Mouse (Mus musculus): ENCODE data around the gene Socs1. TPM values are rescaled to one million over a fixed set of nuclear protein-coding genes. Genes with fewer than 3 reads are reported as not detected.
A peak's percentile ranks its signal among the peaks of the same experiment; 100 is the strongest.
"Not testable (repeated sequence)": the region's sequence is repeated elsewhere in the genome, so short reads cannot be mapped to it uniquely, and the experiment has no call there.

Gene Socs1
- polyA plus RNA-seq, 1 experiment from 2014 or later = 3.4 TPM

DNA sequence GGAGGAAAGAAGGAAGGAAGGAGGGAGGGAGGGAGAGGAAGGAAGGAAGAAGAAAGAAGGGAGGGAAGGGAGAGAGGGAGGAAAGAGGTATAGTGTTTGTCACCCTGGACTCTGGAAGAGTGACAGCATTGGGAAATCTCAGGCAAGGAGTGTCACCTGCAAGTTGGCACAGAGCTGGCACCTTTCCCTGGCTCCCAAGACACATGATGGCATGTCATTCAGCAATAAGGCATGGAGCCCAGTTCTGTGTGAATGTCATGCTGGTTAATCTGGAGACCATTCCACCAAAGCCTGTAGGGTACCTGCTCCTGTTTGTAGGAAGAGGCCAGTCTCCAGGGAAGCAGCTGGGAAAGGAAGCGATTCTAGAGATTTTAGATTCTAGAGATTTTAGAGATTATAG is 25.0 kb upstream of the Socs1 start:
- Histone ChIP-seq H3K27ac (no peak overlapping the region), H3K4me1 (replicated peaks) (peaks cover 5% of the 10 kb centered on the region; the same call in 1 of the 2 replicates), H3K36me3 (no peaks in the 10 kb centered on the region), H3K9me3 (no peaks in the 10 kb centered on the region), H3K4me3 (no peak overlapping the region), H3K27me3 (ENCODE audit: insufficient read depth, poor library complexity, severe bottlenecking) (no peaks in the 10 kb centered on the region)
- 95% methylated on average over 1 of the region's 1 CpGs for WGBS
- no peak for DNase-seq (ENCODE audit: low spot score)

DNA sequence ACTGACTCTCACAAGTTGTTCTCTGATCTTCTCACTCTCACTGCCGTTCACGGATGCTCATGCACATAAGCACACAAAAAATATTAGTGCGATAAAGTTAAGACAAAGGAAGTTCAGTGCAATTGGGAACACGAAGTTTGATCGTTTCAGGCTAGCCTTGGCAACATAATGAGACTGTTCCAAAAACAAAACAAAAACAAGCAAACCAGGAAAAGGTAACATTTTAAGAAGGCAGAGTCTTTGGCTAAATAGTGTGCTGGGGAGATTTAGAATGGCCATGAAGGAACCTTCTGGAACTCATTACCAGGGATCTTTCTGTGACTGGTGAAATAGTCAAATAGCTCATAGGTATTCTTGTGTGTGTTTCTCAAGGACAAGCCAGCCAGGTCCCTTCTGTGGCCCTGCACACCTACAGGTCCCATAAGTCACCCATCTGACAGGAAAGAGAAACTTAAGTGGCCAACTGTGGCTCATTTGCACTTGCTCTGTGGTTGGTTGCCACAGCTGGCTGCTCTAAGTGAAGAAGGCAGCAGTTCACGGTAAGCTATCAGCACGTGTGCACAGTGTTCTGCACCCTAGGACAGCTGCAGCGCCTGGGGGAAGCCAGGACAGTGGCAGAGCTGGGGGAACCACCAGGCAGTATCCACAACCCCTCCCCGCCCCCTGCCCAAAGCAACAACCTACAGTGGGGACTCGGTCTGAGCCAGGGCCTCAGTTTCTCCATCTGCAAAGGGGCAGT is 20.6 kb upstream of the Socs1 start, which contains the start of gene Prm1:
Prm1 (minus strand) TSS at position 51 of the 739 bp plus-strand sequence.
- Histone ChIP-seq H3K36me3 (no peaks in the 10 kb centered on the region), H3K4me1 (replicated peaks) (peaks cover 5% of the 10 kb centered on the region; the same call in 1 of the 2 replicates), H3K27ac (no peak within 1 kb of the TSS), H3K9me3 (no peaks in the 10 kb centered on the region), H3K4me3 (no peak within 1 kb of the TSS), H3K27me3 (ENCODE audit: insufficient read depth, poor library complexity, severe bottlenecking) (no peaks in the 10 kb centered on the region)
- 75% methylated on average over 10 of the region's 10 CpGs for WGBS
- no peak for DNase-seq (ENCODE audit: low spot score)

DNA sequence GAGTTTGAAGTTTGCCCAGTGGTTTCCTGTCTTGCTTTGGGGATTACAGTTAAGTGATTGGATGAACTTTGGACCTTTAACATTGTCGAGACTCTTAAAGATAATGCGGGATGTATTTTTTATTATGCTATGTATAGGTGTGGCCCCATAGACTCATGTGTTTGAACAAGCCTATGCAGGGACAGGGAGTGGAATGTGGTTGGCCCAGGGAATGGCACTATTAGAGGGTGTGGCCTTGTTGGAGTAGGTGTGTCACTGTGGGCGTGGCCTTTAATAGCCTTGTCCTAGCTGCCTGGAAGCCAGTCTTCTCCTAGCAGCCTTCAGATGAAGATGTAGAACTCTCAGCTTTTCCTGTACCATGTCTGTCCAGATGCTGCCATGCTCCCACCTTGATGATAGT is 17.1 kb upstream of the Socs1 start:
- H3K4me1 ChIP-seq (replicated peaks); H3K27me3 ChIP-seq (ENCODE audit: insufficient read depth, poor library complexity, severe bottlenecking); H3K36me3 ChIP-seq; H3K27ac ChIP-seq; DNase-seq (ENCODE audit: low spot score); H3K4me3 ChIP-seq; H3K9me3 ChIP-seq: not testable (repeated sequence)
- WGBS = 91% methylated on average over 3 of the region's 3 CpGs

DNA sequence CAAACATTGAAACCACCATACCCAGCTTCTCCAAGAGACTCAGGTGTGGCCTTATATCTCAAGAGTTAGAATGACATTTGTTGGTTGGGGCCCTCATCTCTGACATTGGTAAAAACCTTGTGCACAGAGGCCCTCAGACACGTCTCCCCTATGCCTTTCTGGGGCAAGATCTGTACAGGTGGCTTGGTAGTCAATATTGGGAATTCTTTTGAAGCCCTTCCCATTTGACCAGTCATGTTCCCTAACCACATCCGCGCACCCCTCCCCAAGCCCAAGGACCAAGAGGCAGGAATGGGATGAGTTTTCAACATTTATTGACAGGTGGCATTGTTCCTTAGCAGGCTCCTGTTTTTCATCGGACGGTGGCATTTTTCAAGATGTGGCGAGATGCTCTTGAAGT is 10.7 kb upstream of the Socs1 start, which contains the start of gene Prm2:
Prm2 (minus strand) TSS at position 101 of the 400 bp plus-strand sequence.
- Histone ChIP-seq H3K9me3 (no peaks in the 10 kb centered on the region), H3K4me1 (replicated peaks) (no peaks in the 10 kb centered on the region), H3K36me3 (no peaks in the 10 kb centered on the region), H3K4me3 (no peak within 1 kb of the TSS), H3K27ac (no peak within 1 kb of the TSS), H3K27me3 (ENCODE audit: insufficient read depth, poor library complexity, severe bottlenecking) (peaks cover 31% of the 10 kb centered on the region)
- no peak for DNase-seq (ENCODE audit: low spot score)
- 83% methylated on average over 6 of the region's 6 CpGs for WGBS

DNA sequence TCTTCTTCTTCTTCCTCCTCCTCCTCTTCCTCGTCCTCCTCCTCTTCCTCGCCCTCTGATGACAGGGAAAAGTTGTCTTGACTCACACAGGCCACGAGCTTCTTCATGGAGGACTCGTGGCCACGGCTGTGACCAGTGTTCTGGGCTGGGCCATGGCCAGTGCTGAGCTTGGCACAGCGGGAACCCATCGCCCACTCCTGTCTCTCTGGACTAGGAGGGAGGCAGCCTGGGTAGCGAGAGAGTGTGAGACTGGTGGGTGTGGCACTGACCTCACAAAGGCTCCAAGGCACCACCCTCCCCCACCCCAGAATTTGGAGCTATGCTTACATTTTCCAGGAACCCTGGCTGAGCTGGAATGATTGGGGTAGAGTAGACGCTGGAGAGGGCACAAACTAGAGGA is 5.4 kb upstream of the Socs1 start, which contains the start of gene Prm3:
Prm3 (minus strand) TSS at position 213 of the 400 bp plus-strand sequence.
- Histone ChIP-seq H3K4me3 (no peak within 1 kb of the TSS), H3K36me3 (no peaks in the 10 kb centered on the region), H3K27me3 (ENCODE audit: insufficient read depth, poor library complexity, severe bottlenecking) (peaks cover 15% of the 10 kb centered on the region), H3K4me1 (replicated peaks) (peaks cover 27% of the 10 kb centered on the region), H3K9me3 (no peaks in the 10 kb centered on the region), H3K27ac (no peak within 1 kb of the TSS)
- no peak for DNase-seq (ENCODE audit: low spot score)
- WGBS = 81% methylated on average over 9 of the region's 9 CpGs

DNA sequence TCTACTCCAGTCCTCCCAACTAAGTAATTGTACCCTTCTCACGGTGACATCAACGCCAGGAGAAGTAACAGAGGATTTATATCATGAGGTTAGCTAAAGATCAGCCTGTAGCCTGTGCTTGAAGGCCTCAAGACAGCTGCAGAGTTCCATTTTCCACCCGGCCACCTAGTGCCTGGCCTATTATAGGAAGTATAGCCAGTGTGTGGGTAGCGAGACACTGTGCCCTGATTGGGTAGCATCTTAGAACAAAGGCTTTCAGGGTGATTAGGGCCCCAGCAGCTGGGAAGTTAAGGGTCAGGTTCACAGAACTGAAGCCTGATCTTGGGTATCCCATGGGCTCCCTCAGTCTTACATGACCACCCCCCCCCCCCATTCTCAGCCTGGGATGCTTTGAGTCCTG is 3.5 kb upstream of the Socs1 start:
- Histone ChIP-seq H3K4me1 (replicated peaks) (peaks cover 38% of the 10 kb centered on the region), H3K4me3 (no peak overlapping the region), H3K27me3 (ENCODE audit: insufficient read depth, poor library complexity, severe bottlenecking) (peaks cover 14% of the 10 kb centered on the region), H3K27ac (no peak overlapping the region), H3K9me3 (no peaks in the 10 kb centered on the region), H3K36me3 (no peaks in the 10 kb centered on the region)
- no peak for DNase-seq (ENCODE audit: low spot score)
- 58% methylated on average over 4 of the region's 4 CpGs for WGBS

DNA sequence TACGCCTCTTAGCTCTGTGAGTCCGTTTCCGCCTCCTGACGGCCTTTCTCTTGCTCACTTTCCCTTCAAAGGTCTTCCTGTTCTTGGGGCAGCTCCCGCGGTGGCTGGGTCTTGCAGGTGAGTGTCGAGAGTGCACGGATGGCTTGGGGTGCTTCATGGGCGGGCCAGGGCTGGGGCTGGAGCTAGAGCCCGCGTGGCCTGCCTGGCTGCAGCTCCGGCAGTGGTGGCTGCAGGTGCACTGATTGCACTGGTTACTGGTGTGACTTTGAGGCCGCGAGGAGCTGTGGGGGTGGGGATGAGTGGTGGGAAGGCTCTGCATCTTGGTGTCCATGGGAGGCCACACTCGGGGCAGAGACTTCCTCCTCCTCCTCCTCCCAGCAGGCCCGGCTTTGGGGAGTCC is 2.9 kb upstream of the Socs1 start, which contains the start of gene Tnp2:
Tnp2 (minus strand) TSS at position 390 of the 400 bp plus-strand sequence.
- peaks cover 40% of the 10 kb centered on the region for H3K4me1 ChIP-seq (replicated peaks)
- no peak within 1 kb of the TSS for H3K27ac ChIP-seq
- H3K36me3 ChIP-seq = no peaks in the 10 kb centered on the region

DNA sequence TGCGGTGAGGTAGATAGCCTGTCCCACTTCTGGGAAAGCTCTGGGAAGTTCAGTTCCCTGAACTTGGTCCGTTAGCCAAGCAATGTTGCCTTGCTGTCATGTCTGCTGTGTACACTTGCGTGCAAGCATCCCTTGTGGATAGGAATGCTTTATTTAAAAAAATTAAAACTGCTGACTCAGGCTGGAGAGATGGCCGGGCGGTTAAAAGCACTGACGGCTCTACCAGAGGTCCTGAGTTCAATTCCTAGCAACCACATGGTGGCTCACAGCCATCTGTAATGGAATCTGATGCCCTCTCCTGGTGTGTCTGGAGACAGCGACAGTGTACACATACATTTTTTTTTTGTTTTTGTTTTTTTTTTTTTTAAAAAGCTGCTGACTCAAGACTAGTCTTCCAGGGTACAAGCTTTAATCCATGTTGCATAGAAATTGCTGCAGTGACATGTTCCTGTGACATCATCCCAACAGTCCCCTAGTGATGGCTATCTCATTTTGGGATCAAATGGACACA is 2.3 kb upstream of the Socs1 start:
- no peak for DNase-seq (ENCODE audit: low spot score)
- no peaks in the 10 kb centered on the region for H3K9me3 ChIP-seq
- H3K27me3 ChIP-seq (ENCODE audit: insufficient read depth, poor library complexity, severe bottlenecking) = peaks cover 26% of the 10 kb centered on the region
- H3K36me3 ChIP-seq = no peaks in the 10 kb centered on the region
- peaks cover 46% of the 10 kb centered on the region for H3K4me1 ChIP-seq (replicated peaks)
- no peak overlapping the region for H3K27ac ChIP-seq
- H3K4me3 ChIP-seq = no peak overlapping the region
- WGBS = 81% methylated on average over 7 of the region's 7 CpGs

More for the DNA sequence above, 2.9 kb upstream of the Socs1 start, which contains the start of gene Tnp2:
- 0 out of 2 replicates have a peak within 1 kb of the TSS, but pooled peaks have one; percentile 11 for H3K4me3 ChIP-seq
- DNase-seq (ENCODE audit: low spot score) = no peak
- H3K27me3 ChIP-seq (ENCODE audit: insufficient read depth, poor library complexity, severe bottlenecking) = peaks cover 20% of the 10 kb centered on the region
- H3K9me3 ChIP-seq = no peaks in the 10 kb centered on the region
- 52% methylated on average over 16 of the region's 16 CpGs for whole genome bisulfite sequencing

DNA sequence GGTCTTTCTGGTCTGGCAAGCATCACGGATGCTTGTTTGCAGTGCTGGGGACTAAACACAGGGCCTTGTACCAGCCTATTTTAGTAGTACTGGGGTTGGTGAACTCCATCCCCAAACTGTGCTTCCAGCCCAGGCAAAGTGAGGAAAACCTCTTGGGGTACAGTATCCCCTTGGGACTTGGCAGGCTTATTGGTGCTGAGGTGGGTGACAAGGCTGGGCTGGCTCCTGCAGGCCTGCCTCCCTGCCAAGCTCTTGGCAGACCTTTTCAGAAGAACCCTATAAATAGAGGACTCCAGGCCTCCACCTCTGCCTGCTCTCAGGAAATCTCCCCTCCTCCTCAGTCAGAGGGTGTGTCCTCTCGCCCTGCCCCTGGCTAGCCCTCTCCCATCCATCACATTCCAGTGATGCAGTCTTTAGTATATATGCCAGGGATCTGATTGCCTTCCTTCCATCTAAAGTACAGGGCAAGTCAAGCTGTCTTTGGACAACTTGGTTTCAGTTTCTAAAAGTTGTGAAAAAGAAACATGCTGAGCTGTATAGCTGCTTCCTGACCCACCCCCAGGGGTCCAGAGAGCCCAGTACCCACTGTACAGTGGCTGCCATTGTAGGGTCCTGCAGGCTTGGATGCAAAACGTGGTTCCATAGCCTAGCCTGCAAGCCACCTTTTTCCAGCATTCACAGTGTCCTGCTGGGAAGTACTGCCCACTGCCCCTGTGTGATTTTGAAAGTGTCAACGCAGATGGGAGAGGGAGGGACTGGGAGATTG is 1.6 kb upstream of the Socs1 start:
- Histone ChIP-seq H3K4me1 (replicated peaks) (peaks cover 53% of the 10 kb centered on the region), H3K27ac (no peak overlapping the region), H3K4me3 (no peak overlapping the region), H3K36me3 (no peaks in the 10 kb centered on the region), H3K9me3 (no peaks in the 10 kb centered on the region), H3K27me3 (ENCODE audit: insufficient read depth, poor library complexity, severe bottlenecking) (peaks cover 30% of the 10 kb centered on the region)
- no peak for DNase-seq (ENCODE audit: low spot score)
- WGBS = 64% methylated on average over 4 of the region's 4 CpGs

DNA sequence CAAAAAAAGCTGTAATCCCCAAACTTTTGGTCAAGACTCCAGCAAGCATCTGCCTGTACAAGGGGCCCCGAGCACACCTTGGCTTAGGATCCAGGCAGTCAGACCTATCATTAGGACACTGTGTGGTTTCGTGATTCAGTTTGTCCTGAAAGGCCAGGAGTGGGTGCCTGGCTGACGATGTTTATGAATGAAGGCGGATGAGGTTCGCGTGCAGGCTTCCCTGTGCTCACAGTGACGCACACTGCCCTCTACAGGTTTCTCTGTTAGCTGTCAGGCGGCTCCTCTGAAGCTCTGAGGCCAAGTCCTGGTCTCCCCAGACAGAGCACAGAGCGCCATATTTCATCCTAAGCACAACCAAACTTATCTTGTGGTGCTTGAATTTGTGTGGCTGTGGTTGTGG is 952 bp upstream of the Socs1 start:
- H3K27ac ChIP-seq = peak overlapping the region; percentile 92
- H3K9me3 ChIP-seq = no peaks in the 10 kb centered on the region
- peak; percentile 86 for DNase-seq (ENCODE audit: low spot score)
- no peaks in the 10 kb centered on the region for H3K36me3 ChIP-seq
- peaks cover 30% of the 10 kb centered on the region for H3K27me3 ChIP-seq (ENCODE audit: insufficient read depth, poor library complexity, severe bottlenecking)
- 2% methylated on average over 9 of the region's 9 CpGs for WGBS
- H3K4me3 ChIP-seq = peak overlapping the region; percentile 77
- H3K4me1 ChIP-seq (replicated peaks) = peaks cover 58% of the 10 kb centered on the region

DNA sequence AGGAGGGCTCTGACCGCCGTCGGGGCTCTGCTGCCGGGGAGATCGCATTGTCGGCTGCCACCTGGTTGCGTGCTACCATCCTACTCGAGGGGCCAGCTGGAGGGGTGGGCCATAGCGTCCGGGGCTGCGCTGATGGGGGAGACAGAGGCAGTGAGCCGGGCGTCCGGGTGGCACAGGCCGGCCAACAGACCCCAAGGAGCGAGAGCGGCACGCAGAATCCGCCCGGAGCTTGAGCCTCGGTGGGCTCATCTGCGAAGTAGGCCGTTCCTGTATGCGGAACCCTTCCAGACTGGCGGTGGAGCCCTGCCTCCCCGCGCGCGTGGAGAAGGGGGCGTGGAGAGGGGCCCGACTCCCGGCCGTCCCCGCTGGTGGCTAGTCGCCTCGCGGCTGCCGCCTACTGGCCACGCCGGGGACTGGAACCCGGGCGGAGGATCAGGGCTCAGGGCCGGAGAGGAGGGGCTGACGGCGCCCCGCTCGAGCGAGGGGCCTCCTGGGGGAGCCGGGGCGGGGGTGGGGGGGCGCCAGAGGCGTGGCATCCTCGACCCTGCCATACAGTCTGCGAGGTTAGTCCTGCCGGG is 454 bp downstream of the Socs1 start:
- WGBS = under 1% methylated on average over 55 of the region's 55 CpGs
- Histone ChIP-seq H3K4me3 (peak overlapping the region; percentile 77), H3K9me3 (no peaks in the 10 kb centered on the region), H3K27me3 (ENCODE audit: insufficient read depth, poor library complexity, severe bottlenecking) (peaks cover 37% of the 10 kb centered on the region), H3K36me3 (no peaks in the 10 kb centered on the region), H3K27ac (peak overlapping the region; percentile 92), H3K4me1 (replicated peaks) (peaks cover 58% of the 10 kb centered on the region)
- DNase-seq (ENCODE audit: low spot score) = peak; percentile 94

DNA sequence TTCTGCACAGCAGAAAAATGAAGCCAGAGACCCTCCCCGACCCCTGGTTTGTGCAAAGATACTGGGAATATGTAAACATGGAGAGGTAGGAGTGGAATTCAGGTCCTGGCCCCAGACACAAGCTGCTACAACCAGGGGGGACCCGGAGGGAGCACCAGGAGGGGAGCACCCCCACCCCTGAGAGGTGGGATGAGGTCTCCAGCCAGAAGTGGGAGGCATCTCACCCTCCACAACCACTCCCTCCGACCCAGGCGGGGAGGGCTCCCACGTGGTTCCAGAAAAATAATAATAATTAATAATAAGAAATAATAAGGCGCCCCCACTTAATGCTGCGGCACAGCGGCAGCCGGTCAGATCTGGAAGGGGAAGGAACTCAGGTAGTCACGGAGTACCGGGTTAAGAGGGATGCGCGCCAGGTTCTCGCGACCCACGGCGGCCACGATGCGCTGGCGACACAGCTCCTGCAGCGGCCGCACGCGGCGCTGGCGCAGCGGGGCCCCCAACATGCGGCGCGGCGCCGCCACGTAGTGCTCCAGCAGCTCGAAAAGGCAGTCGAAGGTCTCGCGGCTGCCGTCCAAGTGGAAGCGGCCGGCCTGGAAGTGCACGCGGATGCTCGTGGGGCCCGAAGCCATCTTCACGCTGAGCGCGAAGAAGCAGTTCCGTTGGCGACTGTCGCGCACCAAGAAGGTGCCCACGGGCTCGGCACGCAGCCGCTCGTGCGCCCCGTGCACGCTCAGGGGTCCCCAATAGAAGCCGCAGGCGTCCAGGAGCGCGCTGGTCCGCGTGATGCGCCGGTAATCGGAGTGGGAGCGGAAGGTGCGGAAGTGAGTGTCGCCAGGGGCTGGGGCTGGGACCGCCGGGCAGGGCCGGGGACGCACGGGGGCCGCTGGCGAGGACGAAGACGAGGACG is 1.2 kb downstream of the Socs1 start:
- Histone ChIP-seq H3K4me3 (peak overlapping the region; percentile 77), H3K36me3 (no peaks in the 10 kb centered on the region), H3K27ac (peak overlapping the region; percentile 92), H3K27me3 (ENCODE audit: insufficient read depth, poor library complexity, severe bottlenecking) (peaks cover 37% of the 10 kb centered on the region), H3K9me3 (no peaks in the 10 kb centered on the region), H3K4me1 (replicated peaks) (peaks cover 57% of the 10 kb centered on the region)
- 3% methylated on average over 81 of the region's 81 CpGs for WGBS
- DNase-seq (ENCODE audit: low spot score) = no peak

Measured in hindbrain, embryonic 10.5 days (tissue).